Mouse (Mus musculus): ENCODE results near the gene Swap70. TPM values are rescaled to one million over a fixed set of nuclear protein-coding genes. Genes with fewer than 3 reads are reported as not detected.

The Swap70 gene
- polyA plus RNA-seq, 1 experiment from 2014 or later: 14.3 TPM

- Histone ChIP-seq H3K27me3 (no peaks in the 10 kb centered on the region), H3K4me3 (no peak overlapping the region), H3K9ac (no peak overlapping the region; the same call in 1 of the 2 replicates), H3K9me3 (replicated peaks) (no peaks in the 10 kb centered on the region), H3K27ac (no peak overlapping the region), H3K36me3 (ENCODE audit: poor library complexity, severe bottlenecking) (no peaks in the 10 kb centered on the region), H3K4me1 (peaks cover 4% of the 10 kb centered on the region; the same call in 1 of the 2 replicates), H3K4me2 (no peak overlapping the region)
- 36% methylated on average over 17 of the region's 17 CpGs for WGBS
- ATAC-seq: no peak
Measured at GRCm38 (mm10) chr7:110296889-110297603, 75.5 kb downstream of the Swap70 start.

GRCm38 (mm10) chr7:110297611-110298010 is 76.1 kb downstream of the Swap70 start:
- ATAC-seq: no peak
- no peaks in the 10 kb centered on the region for H3K27me3 ChIP-seq

GRCm38 (mm10) chr7:110298090-110298489 is 76.6 kb downstream of the Swap70 start:
- 92% methylated on average over 7 of the region's 7 CpGs for WGBS
- no peak overlapping the region for H3K4me3 ChIP-seq
- H3K9ac ChIP-seq: no peak overlapping the region
- ATAC-seq: no peak
- peaks cover 4% of the 10 kb centered on the region; the same call in 1 of the 2 replicates for H3K4me1 ChIP-seq
- H3K27ac ChIP-seq: no peak overlapping the region
- H3K4me2 ChIP-seq: no peak overlapping the region
- H3K36me3 ChIP-seq (ENCODE audit: poor library complexity, severe bottlenecking): no peaks in the 10 kb centered on the region
- H3K9me3 ChIP-seq (replicated peaks): no peaks in the 10 kb centered on the region
- H3K27me3 ChIP-seq: no peaks in the 10 kb centered on the region

More at GRCm38 (mm10) chr7:110297611-110298010, 76.1 kb downstream of the Swap70 start:
- no peak overlapping the region for H3K4me3 ChIP-seq
- H3K9me3 ChIP-seq (replicated peaks): no peaks in the 10 kb centered on the region
- no peak overlapping the region; the same call in 1 of the 2 replicates for H3K9ac ChIP-seq
- no peaks in the 10 kb centered on the region for H3K36me3 ChIP-seq (ENCODE audit: poor library complexity, severe bottlenecking)
- peaks cover 4% of the 10 kb centered on the region; the same call in 1 of the 2 replicates for H3K4me1 ChIP-seq
- H3K4me2 ChIP-seq: no peak overlapping the region
- no peak overlapping the region for H3K27ac ChIP-seq
- WGBS: 58% methylated on average over 4 of the region's 4 CpGs

GRCm38 (mm10) chr7:110298739-110299410 is 77.4 kb downstream of the Swap70 start:
- Histone ChIP-seq H3K4me1 (peaks cover 4% of the 10 kb centered on the region; the same call in 1 of the 2 replicates), H3K4me2 (no peak overlapping the region), H3K27me3 (no peaks in the 10 kb centered on the region), H3K36me3 (ENCODE audit: poor library complexity, severe bottlenecking) (no peaks in the 10 kb centered on the region), H3K27ac (no peak overlapping the region), H3K4me3 (no peak overlapping the region), H3K9me3 (replicated peaks) (no peaks in the 10 kb centered on the region), H3K9ac (no peak overlapping the region)
- ATAC-seq: no peak
- 91% methylated on average over 17 of the region's 17 CpGs for WGBS

- H3K27ac ChIP-seq: no peak overlapping the region
- no peaks in the 10 kb centered on the region for H3K27me3 ChIP-seq
- peaks cover 26% of the 10 kb centered on the region for H3K36me3 ChIP-seq (ENCODE audit: poor library complexity, severe bottlenecking)
- no peak overlapping the region for H3K4me2 ChIP-seq
- no peaks in the 10 kb centered on the region for H3K4me1 ChIP-seq
- H3K9ac ChIP-seq: no peak overlapping the region
- H3K9me3 ChIP-seq (replicated peaks): no peaks in the 10 kb centered on the region
- H3K4me3 ChIP-seq: no peak overlapping the region
- ATAC-seq: no peak
- 92% methylated on average over 6 of the region's 6 CpGs for WGBS
Measured at GRCm38 (mm10) chr7:110302886-110303285, 81.4 kb downstream of the Swap70 start.

GRCm38 (mm10) chr7:110305486-110305885 is 84.0 kb downstream of the Swap70 start:
- Histone ChIP-seq H3K4me2 (no peak overlapping the region), H3K9ac (no peak overlapping the region), H3K27me3 (no peaks in the 10 kb centered on the region), H3K9me3 (replicated peaks) (no peaks in the 10 kb centered on the region), H3K36me3 (ENCODE audit: poor library complexity, severe bottlenecking) (peaks cover 48% of the 10 kb centered on the region), H3K4me3 (no peak overlapping the region), H3K4me1 (no peaks in the 10 kb centered on the region), H3K27ac (no peak overlapping the region)
- 93% methylated on average over 4 of the region's 4 CpGs for WGBS
- no peak for ATAC-seq

GRCm38 (mm10) chr7:110306281-110306680 is 84.8 kb downstream of the Swap70 start:
- Histone ChIP-seq H3K9me3 (replicated peaks) (no peaks in the 10 kb centered on the region), H3K4me2 (no peak overlapping the region), H3K9ac (no peak overlapping the region), H3K4me3 (no peak overlapping the region), H3K27me3 (no peaks in the 10 kb centered on the region), H3K27ac (no peak overlapping the region), H3K4me1 (no peaks in the 10 kb centered on the region), H3K36me3 (ENCODE audit: poor library complexity, severe bottlenecking) (peaks cover 55% of the 10 kb centered on the region)
- 62% methylated on average over 5 of the region's 5 CpGs for WGBS
- no peak for ATAC-seq

- no peaks in the 10 kb centered on the region for H3K9me3 ChIP-seq (replicated peaks)
- no peak overlapping the region for H3K9ac ChIP-seq
- H3K4me3 ChIP-seq: no peak overlapping the region
- H3K4me1 ChIP-seq: no peaks in the 10 kb centered on the region
- no peaks in the 10 kb centered on the region for H3K27me3 ChIP-seq
- ATAC-seq: no peak
- no peak overlapping the region for H3K27ac ChIP-seq
- 84% methylated on average over 11 of the region's 11 CpGs for WGBS
- no peak overlapping the region for H3K4me2 ChIP-seq
- H3K36me3 ChIP-seq (ENCODE audit: poor library complexity, severe bottlenecking): peaks cover 69% of the 10 kb centered on the region
Measured at GRCm38 (mm10) chr7:110307741-110308140, 86.2 kb downstream of the Swap70 start.

GRCm38 (mm10) chr7:110309246-110309645 is 87.7 kb downstream of the Swap70 start:
- Histone ChIP-seq H3K4me3 (no peak overlapping the region), H3K9ac (no peak overlapping the region), H3K9me3 (replicated peaks) (no peaks in the 10 kb centered on the region), H3K4me2 (no peak overlapping the region), H3K4me1 (no peaks in the 10 kb centered on the region), H3K27me3 (no peaks in the 10 kb centered on the region), H3K36me3 (ENCODE audit: poor library complexity, severe bottlenecking) (peaks cover 84% of the 10 kb centered on the region), H3K27ac (no peak overlapping the region)
- 92% methylated on average over 8 of the region's 8 CpGs for WGBS
- ATAC-seq: no peak

- no peaks in the 10 kb centered on the region for H3K27me3 ChIP-seq
- peaks cover 94% of the 10 kb centered on the region for H3K36me3 ChIP-seq (ENCODE audit: poor library complexity, severe bottlenecking)
- 0 out of 2 replicates have a peak, but pooled peaks cover 4% of the 10 kb centered on the region for H3K9me3 ChIP-seq (replicated peaks)
- ATAC-seq: no peak
- no peaks in the 10 kb centered on the region for H3K4me1 ChIP-seq
- H3K9ac ChIP-seq: no peak overlapping the region
- WGBS: 93% methylated on average over 9 of the region's 9 CpGs
- H3K4me3 ChIP-seq: no peak overlapping the region
- H3K27ac ChIP-seq: no peak overlapping the region
- H3K4me2 ChIP-seq: no peak overlapping the region
Measured at GRCm38 (mm10) chr7:110313392-110314055, 92.0 kb downstream of the Swap70 start.

GRCm38 (mm10) chr7:110314401-110314890 is 92.9 kb downstream of the Swap70 start:
- 0 out of 2 replicates have a peak, but pooled peaks cover 4% of the 10 kb centered on the region for H3K9me3 ChIP-seq (replicated peaks)
- H3K9ac ChIP-seq: no peak overlapping the region
- H3K36me3 ChIP-seq (ENCODE audit: poor library complexity, severe bottlenecking): peaks cover 93% of the 10 kb centered on the region
- 95% methylated on average over 7 of the region's 7 CpGs for WGBS
- H3K4me1 ChIP-seq: no peaks in the 10 kb centered on the region
- H3K4me3 ChIP-seq: no peak overlapping the region
- H3K4me2 ChIP-seq: no peak overlapping the region
- H3K27ac ChIP-seq: no peak overlapping the region
- ATAC-seq: no peak
- no peaks in the 10 kb centered on the region for H3K27me3 ChIP-seq

- WGBS: 82% methylated on average over 1 of the region's 1 CpGs
- H3K4me2 ChIP-seq: no peak overlapping the region
- no peak for ATAC-seq
- no peaks in the 10 kb centered on the region for H3K4me1 ChIP-seq
- no peak overlapping the region for H3K9ac ChIP-seq
- no peaks in the 10 kb centered on the region for H3K27me3 ChIP-seq
- no peak overlapping the region for H3K27ac ChIP-seq
- no peak overlapping the region for H3K4me3 ChIP-seq
- 0 out of 2 replicates have a peak, but pooled peaks cover 4% of the 10 kb centered on the region for H3K9me3 ChIP-seq (replicated peaks)
- H3K36me3 ChIP-seq (ENCODE audit: poor library complexity, severe bottlenecking): peaks cover 88% of the 10 kb centered on the region
Measured at GRCm38 (mm10) chr7:110315352-110315751, 93.8 kb downstream of the Swap70 start.

Data from forebrain, embryonic 13.5 days (tissue).